Mouse (Mus musculus) spleen, postnatal 10 days (tissue): ENCODE data around the gene Hs3st3b1.

Experiments used
- DNase-seq, 2 experiments: peaks; one replicate each; pipeline ENCODE4 v3.0.0; 2021 to 2022; ENCODE audit warnings: low spot score in 2 of 2

The Hs3st3b1 gene

DNA sequence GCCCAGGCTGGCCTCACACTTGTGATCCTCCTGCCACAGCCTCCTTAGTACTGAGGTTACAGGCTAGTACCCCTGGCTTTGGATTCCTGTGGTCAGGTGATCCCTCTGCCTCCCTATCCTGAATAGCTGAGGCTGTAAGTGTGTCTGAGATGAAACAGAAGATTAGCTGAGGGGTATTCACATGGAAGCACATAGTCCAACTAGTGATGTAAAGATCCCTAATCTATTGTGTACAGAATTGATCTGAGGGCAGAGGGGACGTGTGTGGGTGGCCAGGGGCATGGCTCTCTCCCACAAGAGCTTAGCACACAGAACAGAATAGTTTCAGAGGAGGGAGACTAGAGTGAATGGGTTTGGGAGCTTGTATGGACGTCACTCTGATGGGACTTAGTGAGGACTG lies 41.8 kb downstream of the Hs3st3b1 start:
- DNase-seq: no peak

DNA sequence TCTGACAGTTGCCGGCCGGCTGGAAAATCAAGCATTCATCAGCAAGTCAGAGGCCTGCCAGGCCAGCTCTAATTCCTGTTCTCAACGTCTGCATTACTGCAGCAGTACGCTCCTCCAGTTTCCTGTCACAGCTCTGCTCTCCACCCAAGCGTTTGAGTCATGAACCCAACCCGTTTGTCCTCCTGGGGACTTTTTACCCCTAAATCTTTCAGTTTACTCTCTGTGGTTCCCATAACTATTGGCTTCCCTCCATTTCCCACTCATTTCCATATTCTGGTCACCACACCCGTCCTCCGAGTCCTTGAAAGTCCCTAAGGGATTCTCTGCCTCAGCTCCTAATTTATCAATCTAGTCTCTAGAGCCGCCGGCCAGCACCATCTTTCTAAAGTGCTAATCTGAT lies 42.8 kb downstream of the Hs3st3b1 start:
- no peak for DNase-seq

DNA sequence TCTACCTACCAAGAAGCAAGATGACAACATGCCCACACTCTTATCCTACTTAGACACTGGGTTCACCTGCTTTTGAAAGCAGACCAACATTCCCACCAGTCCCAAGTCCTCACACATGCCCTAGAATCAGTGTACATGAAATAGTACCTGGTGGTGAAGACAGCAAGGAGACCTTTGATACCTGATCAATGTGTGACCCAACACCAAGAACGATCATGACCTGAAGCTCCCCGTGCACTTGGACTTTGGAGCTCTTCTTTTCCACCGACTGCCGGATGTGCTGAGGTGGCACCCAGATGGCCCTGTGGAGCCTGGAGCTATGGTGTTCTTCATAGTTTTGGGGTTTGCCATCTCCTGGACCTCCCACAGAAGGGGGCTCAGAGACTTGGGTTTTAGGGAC lies 43.5 kb downstream of the Hs3st3b1 start:
- no peak for DNase-seq

DNA sequence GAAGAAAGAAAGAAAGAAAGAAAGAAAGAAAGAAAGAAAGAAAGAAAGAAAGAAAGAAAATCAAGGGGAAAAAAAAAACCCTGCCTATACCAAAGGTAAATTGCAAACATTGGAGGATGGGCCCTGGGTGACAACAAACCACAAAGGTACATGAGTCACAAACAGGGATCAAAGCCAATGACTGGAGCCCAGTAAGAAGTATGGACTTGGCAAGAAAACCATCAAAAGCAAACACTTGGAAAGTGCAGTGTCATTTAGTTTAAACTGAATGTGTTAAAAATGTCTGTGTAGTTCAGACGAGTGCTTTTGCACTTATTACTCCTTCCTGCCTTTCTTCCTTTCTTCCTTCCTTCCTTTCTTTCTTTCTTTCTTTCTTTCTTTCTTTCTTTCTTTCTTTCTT lies 59.3 kb downstream of the Hs3st3b1 start:
- DNase-seq: no peak

DNA sequence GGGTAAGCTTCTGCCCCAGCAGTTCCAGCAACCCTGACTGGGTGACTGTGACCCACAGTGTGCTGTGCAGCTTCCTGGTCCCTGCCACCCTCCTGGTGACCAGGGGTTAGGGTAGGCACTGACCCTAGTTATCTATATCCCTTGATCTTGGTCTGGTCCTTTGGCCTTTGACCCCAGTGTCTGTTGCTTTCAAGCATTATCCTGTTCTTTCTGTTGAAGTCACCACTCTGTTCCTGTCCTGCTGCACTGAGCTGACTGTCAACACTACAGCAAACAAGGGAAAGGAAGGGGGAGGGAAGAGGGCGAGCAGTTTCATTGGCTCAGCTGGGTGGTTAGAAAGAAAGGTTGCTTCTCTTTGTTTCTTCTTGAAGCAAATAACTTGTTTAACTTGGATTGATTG lies 60.1 kb downstream of the Hs3st3b1 start:
- DNase-seq: no peak

DNA sequence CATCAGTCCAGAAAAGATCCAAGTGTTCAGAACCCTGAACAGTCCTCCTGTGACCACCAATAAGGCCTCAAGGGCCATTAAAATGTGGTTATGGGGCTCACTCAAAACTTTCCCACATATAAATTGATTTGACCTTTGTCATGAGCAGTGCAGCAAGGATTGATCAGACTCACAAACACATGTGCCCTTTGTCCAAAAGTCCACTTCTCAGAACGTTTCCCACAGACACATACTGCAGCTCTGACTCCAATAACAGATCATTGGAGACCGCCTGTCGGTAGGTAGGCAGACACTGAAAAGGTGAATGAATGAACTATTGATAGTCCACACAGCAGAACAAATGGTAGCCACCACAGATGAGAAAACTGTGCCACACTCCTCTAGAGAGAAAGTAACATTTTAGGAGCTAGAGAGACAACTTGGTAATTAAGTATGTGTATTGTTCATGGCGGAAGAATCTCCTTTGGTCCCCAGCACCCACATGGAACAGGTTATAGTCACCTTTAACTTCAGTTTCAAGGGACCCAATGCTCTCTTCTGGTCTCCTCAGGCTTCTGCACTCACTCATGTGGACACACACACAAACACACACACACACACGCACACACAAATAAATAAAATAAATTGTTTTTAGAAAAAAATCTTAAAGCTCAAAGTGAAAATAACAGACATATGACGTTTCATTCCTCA lies 70.9 kb downstream of the Hs3st3b1 start:
- no peak for DNase-seq

DNA sequence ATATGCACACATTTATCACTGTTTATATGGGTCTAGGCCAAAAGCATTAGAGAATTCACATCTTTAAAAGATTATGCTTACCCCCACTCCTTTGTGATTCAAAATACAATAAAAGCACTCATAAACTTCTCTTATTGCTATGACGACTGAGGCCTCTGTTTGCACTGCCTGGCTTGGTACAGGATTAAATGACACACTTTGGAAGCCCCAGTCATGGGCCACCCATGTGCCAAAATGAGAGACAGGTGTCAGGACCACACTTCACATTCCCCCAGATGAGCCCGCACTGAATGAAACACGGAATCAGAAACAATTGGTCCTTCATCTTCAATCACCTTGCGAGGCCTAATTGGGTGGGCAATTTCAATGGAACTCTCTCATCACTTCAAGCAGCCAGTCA lies 71.8 kb downstream of the Hs3st3b1 start:
- no peak for DNase-seq

DNA sequence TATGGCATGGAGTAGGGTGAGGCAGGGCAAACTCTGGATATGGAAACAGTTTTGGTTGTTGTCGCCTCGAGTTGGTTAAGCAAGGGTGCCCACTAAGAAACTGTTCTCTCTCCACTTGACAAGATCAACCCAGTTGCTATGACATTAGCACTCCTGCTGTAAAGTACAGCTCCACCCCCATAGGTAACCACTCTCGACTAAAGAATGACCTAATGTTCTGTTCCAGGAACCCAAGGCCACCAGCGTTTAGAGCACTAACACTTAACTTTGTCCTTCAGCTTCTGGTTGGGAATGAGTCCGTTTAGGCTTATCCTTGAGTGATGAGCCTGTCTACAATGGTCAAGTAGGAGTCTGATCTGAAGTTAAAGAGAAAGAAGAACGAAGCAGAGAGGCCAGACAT lies 76.7 kb downstream of the Hs3st3b1 start:
- DNase-seq: no peak

DNA sequence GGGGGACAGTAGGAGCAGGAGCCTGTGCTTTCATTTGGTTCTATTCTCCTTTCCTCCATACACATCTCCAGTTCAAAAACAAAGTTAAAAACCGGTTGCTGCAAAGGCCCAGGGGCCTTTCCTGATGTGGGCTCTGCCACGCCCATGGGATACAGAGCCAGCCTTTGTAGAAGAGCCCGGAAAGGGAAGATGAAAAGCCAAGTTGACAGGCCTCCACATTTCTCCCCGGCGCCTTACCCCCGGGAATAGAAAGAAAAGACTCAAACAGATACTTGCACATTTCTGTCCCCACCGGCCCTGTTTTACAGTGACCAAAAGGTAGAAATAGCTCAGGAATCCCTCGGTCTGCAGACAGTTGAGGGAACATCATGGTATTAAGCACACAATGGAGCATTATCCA lies 77.4 kb downstream of the Hs3st3b1 start:
- DNase-seq: no peak

DNA sequence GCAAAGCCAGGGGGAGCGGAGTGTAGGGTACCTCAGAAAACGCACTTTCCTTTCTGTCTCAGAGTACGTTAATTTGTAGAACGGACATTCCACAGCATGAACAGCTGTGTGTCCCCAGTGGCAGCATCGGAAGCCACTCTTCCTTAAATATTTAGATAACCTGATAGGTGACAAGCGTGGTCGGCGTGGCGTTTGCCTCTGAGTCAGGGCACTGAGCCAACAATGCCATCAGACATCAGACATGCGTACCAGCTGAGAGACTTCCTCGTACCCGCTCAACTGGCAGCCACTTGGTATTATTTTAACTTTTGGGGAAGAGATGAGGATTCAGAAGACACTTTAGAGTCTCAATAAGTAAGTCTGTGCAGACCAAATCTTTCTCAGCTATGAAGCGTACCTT lies 84.6 kb downstream of the Hs3st3b1 start:
- no peak for DNase-seq
